Mouse (Mus musculus) liver, embryonic 16.5 days (tissue): ENCODE results near the gene Smim26. TPM values are rescaled to one million over a fixed set of nuclear protein-coding genes. Genes with fewer than 3 reads are reported as not detected.

Experiments
- ATAC-seq: fragments of 200-750 bp; cut with Nextera tagmentation; 2 replicates; pipeline ENCODE4 v1.8.0; 2017; ENCODE audit warnings: low read depth, mild to moderate bottlenecking, moderate number of reproducible peaks, moderate library complexity
- H3K27ac ChIP-seq: fragments of 300-500 bp; sonication (generic); 2 replicates; pipeline ENCODE4 v1.5.1; 2014; ENCODE audit warnings: mild to moderate bottlenecking, low read length
- H3K27me3 ChIP-seq: fragments of 300-500 bp; sonication (generic); 2 replicates; pipeline ENCODE4 v1.6.1; 2014; ENCODE audit warnings: low read depth, low read length, mixed read lengths; ENCODE audit not compliant: control insufficient read depth, insufficient read depth
- H3K36me3 ChIP-seq: fragments of 300-500 bp; sonication (generic); 2 replicates; pipeline ENCODE4 v1.6.1; 2014; ENCODE audit warnings: mild to moderate bottlenecking; ENCODE audit not compliant: control insufficient read depth, insufficient read depth
- H3K4me1 ChIP-seq: fragments of 300-500 bp; sonication (generic); 2 replicates; pipeline ENCODE4 v1.6.1; 2014; ENCODE audit warnings: low read depth, low read length, mixed read lengths; ENCODE audit not compliant: control insufficient read depth
- H3K4me2 ChIP-seq: fragments of 300-500 bp; sonication (generic); 2 replicates; pipeline ENCODE4 v1.6.1; 2014; ENCODE audit warnings: low read depth, low read length, mixed read lengths
- H3K4me3 ChIP-seq: fragments of 300-500 bp; sonication (generic); 2 replicates; pipeline ENCODE4 v1.5.1; 2014; ENCODE audit warnings: low read depth, mild to moderate bottlenecking, low read length
- H3K9ac ChIP-seq: fragments of 300-500 bp; sonication (generic); 2 replicates; pipeline ENCODE4 v1.6.1; 2014; ENCODE audit warnings: low read depth, low read length
- H3K9me3 ChIP-seq: fragments of 300-500 bp; sonication (generic); replicated peaks from 2 replicates; pipeline ENCODE4 v1.6.1; 2016; ENCODE audit warnings: low read length; ENCODE audit not compliant: control insufficient read depth
- WGBS: fragments of 180-500 bp; shearing (Covaris S2); extraction: QIAGEN DNeasy Blood & Tissue Kit; methylation state at CpG from one replicate; pipeline ENCODE4 v1.1.7; 2014; ENCODE audit not compliant: insufficient replicate concordance; 5-methylcytosine and 5-hydroxymethylcytosine counted together
- polyA plus RNA-seq: library from polyadenylated mRNA; unstranded; fragments of >200 nt; fragmentation: Nextera tagmentation; extraction: Ambion mirVana; gene quantifications from 2 replicates; pipeline ENCODE4 v1.2.1, GENCODE M21; 2015

Gene Smim26
- polyA plus RNA-seq, 1 experiment from 2014 or later = 10.3 TPM

- no peaks in the 10 kb centered on the region for H3K36me3 ChIP-seq
- no peak overlapping the region for H3K9ac ChIP-seq
- WGBS = 86% methylated on average over 6 of the region's 6 CpGs
- ATAC-seq = no peak
- no peaks in the 10 kb centered on the region for H3K9me3 ChIP-seq
- peaks cover 3% of the 10 kb centered on the region for H3K4me1 ChIP-seq
- no peaks in the 10 kb centered on the region for H3K27me3 ChIP-seq
- H3K4me3 ChIP-seq = no peak overlapping the region
- H3K27ac ChIP-seq = no peak overlapping the region
- no peak overlapping the region for H3K4me2 ChIP-seq
These were observed 27.6 kb downstream of the Smim26 start for GRCm38 (mm10) chr2:144621491-144621890.

- no peak overlapping the region for H3K4me3 ChIP-seq
- no peak for ATAC-seq
- H3K4me2 ChIP-seq = no peak overlapping the region
- H3K27ac ChIP-seq = no peak overlapping the region
- H3K27me3 ChIP-seq = no peaks in the 10 kb centered on the region
- H3K9ac ChIP-seq = no peak overlapping the region
- no peaks in the 10 kb centered on the region for H3K36me3 ChIP-seq
- H3K9me3 ChIP-seq = no peaks in the 10 kb centered on the region
- H3K4me1 ChIP-seq = no peaks in the 10 kb centered on the region
- 69% methylated on average over 2 of the region's 2 CpGs for WGBS
These were observed 39.7 kb downstream of the Smim26 start for GRCm38 (mm10) chr2:144633551-144633950.

GRCm38 (mm10) chr2:144634231-144634630 lies 40.4 kb downstream of the Smim26 start:
- Histone ChIP-seq H3K4me2 (no peak overlapping the region), H3K4me3 (no peak overlapping the region), H3K4me1 (no peaks in the 10 kb centered on the region), H3K27ac (no peak overlapping the region), H3K36me3 (no peaks in the 10 kb centered on the region), H3K9ac (no peak overlapping the region), H3K27me3 (no peaks in the 10 kb centered on the region), H3K9me3 (no peaks in the 10 kb centered on the region)
- ATAC-seq = no peak
- 47% methylated on average over 5 of the region's 5 CpGs for WGBS

GRCm38 (mm10) chr2:144634729-144635128 lies 40.9 kb downstream of the Smim26 start:
- WGBS = 83% methylated on average over 2 of the region's 2 CpGs
- H3K27ac ChIP-seq = no peak overlapping the region
- H3K9ac ChIP-seq = no peak overlapping the region
- no peaks in the 10 kb centered on the region for H3K9me3 ChIP-seq
- no peaks in the 10 kb centered on the region for H3K4me1 ChIP-seq
- no peak overlapping the region for H3K4me3 ChIP-seq
- no peaks in the 10 kb centered on the region for H3K36me3 ChIP-seq
- no peaks in the 10 kb centered on the region for H3K27me3 ChIP-seq
- H3K4me2 ChIP-seq = no peak overlapping the region
- no peak for ATAC-seq

- no peaks in the 10 kb centered on the region for H3K9me3 ChIP-seq
- no peak overlapping the region for H3K9ac ChIP-seq
- WGBS = 15% methylated on average over 5 of the region's 5 CpGs
- H3K36me3 ChIP-seq = no peaks in the 10 kb centered on the region
- no peak overlapping the region for H3K4me2 ChIP-seq
- ATAC-seq = no peak
- no peaks in the 10 kb centered on the region for H3K4me1 ChIP-seq
- H3K27me3 ChIP-seq = no peaks in the 10 kb centered on the region
- H3K27ac ChIP-seq = no peak overlapping the region
- H3K4me3 ChIP-seq = no peak overlapping the region
These were observed 41.9 kb downstream of the Smim26 start for GRCm38 (mm10) chr2:144635644-144636320.

GRCm38 (mm10) chr2:144637204-144637603 lies 43.4 kb downstream of the Smim26 start:
- Histone ChIP-seq H3K27me3 (no peaks in the 10 kb centered on the region), H3K4me2 (no peak overlapping the region), H3K9ac (no peak overlapping the region), H3K4me1 (no peaks in the 10 kb centered on the region), H3K27ac (no peak overlapping the region), H3K9me3 (no peaks in the 10 kb centered on the region), H3K4me3 (no peak overlapping the region), H3K36me3 (no peaks in the 10 kb centered on the region)
- 66% methylated on average over 4 of the region's 4 CpGs for WGBS
- no peak for ATAC-seq

GRCm38 (mm10) chr2:144637671-144638395 lies 44.0 kb downstream of the Smim26 start:
- Histone ChIP-seq H3K36me3 (no peaks in the 10 kb centered on the region), H3K9me3 (no peaks in the 10 kb centered on the region), H3K4me2 (no peak overlapping the region), H3K4me1 (no peaks in the 10 kb centered on the region), H3K27ac (no peak overlapping the region), H3K27me3 (no peaks in the 10 kb centered on the region), H3K4me3 (no peak overlapping the region), H3K9ac (no peak overlapping the region)
- 77% methylated on average over 12 of the region's 12 CpGs for WGBS
- no peak for ATAC-seq

GRCm38 (mm10) chr2:144638719-144639118 lies 44.9 kb downstream of the Smim26 start:
- H3K27me3 ChIP-seq = no peaks in the 10 kb centered on the region
- H3K4me1 ChIP-seq = no peaks in the 10 kb centered on the region
- H3K9me3 ChIP-seq = no peaks in the 10 kb centered on the region
- H3K4me3 ChIP-seq = no peak overlapping the region
- no peak for ATAC-seq
- 56% methylated on average over 4 of the region's 4 CpGs for WGBS
- no peak overlapping the region for H3K9ac ChIP-seq
- no peaks in the 10 kb centered on the region for H3K36me3 ChIP-seq
- H3K27ac ChIP-seq = no peak overlapping the region
- no peak overlapping the region for H3K4me2 ChIP-seq

- Histone ChIP-seq H3K36me3 (no peaks in the 10 kb centered on the region), H3K4me3 (no peak overlapping the region), H3K9ac (no peak overlapping the region), H3K4me1 (no peaks in the 10 kb centered on the region), H3K9me3 (no peaks in the 10 kb centered on the region), H3K4me2 (no peak overlapping the region), H3K27me3 (no peaks in the 10 kb centered on the region), H3K27ac (no peak overlapping the region)
- WGBS = 65% methylated on average over 7 of the region's 7 CpGs
- no peak for ATAC-seq
These were observed 46.2 kb downstream of the Smim26 start for GRCm38 (mm10) chr2:144640101-144640500.
